ENCODE assay signal across 8 mouse cellular contexts in genomic region chr4:135439188-135439647, GRCm38 (mm10). TPM values are rescaled to one million over a fixed set of nuclear protein-coding genes. Genes with fewer than 3 reads are reported as not detected.
DNase-seq lines count a peak whose midpoint lies in the region; ATAC-seq lines count a peak whose summit lies in the region.

No protein-coding gene starts in this region.

- H3K4me2 ChIP-seq in hindbrain, embryonic 11.5 days (replicated peaks; ENCODE audit: low read depth, low read length), result no peak overlapping the region
- peak overlapping the region; percentile 56 for H3K4me2 ChIP-seq in limb, embryonic 13.5 days (replicated peaks)
- peak overlapping the region; percentile 38 for H3K4me2 ChIP-seq in midbrain, embryonic 12.5 days (replicated peaks)
- peak overlapping the region; percentile 50 for H3K4me2 ChIP-seq in stomach, embryonic 16.5 days (ENCODE audit: low read depth, low read length)

- DNase-seq in 416B (ENCODE audit: low read depth) (peak; percentile 97), ZHBTc4 (ENCODE audit: low read depth, low spot score) (peak; percentile 93)
- DNase-seq in hindbrain, embryonic 11.5 days (ENCODE audit: low spot score), result peak; percentile 71
- DNase-seq in right cerebral cortex, postnatal 14 days, result no peak

- H3K27ac ChIP-seq in hindbrain, embryonic 11.5 days (ENCODE audit: low read depth, low read length), result no peak overlapping the region
- H3K27ac ChIP-seq in limb, embryonic 13.5 days, result no peak overlapping the region
- no peak overlapping the region; the same call in 1 of the 2 replicates for H3K27ac ChIP-seq in midbrain, embryonic 12.5 days (replicated peaks)
- peak overlapping the region; percentile 73 for H3K27ac ChIP-seq in stomach, embryonic 16.5 days (ENCODE audit: low read length)

- peak; percentile 91 for ATAC-seq in erythroid progenitor cell, adult 5-6 weeks (replicated peaks; ENCODE audit: low FRiP score, poor library complexity, severe bottlenecking)
- peak; percentile 40; the same call in 1 of the 2 replicates for ATAC-seq in hindbrain, embryonic 11.5 days (ENCODE audit: low FRiP score)
- ATAC-seq in limb, embryonic 13.5 days (ENCODE audit: low FRiP score, low read depth), result peak; percentile 69; the same call in 1 of the 2 replicates
- ATAC-seq in midbrain, embryonic 12.5 days (ENCODE audit: low FRiP score, low read depth), result peak; percentile 69
- ATAC-seq in stomach, embryonic 16.5 days (ENCODE audit: insufficient read depth, low FRiP score), result peak; percentile 90

- no peaks in the 10 kb centered on the region for H3K4me1 ChIP-seq in hindbrain, embryonic 11.5 days (replicated peaks; ENCODE audit: control insufficient read depth, insufficient read depth, low read length)
- H3K4me1 ChIP-seq in limb, embryonic 13.5 days, result peaks cover 11% of the 10 kb centered on the region; the same call in 1 of the 2 replicates
- peaks cover 11% of the 10 kb centered on the region for H3K4me1 ChIP-seq in midbrain, embryonic 12.5 days
- peaks cover 8% of the 10 kb centered on the region for H3K4me1 ChIP-seq in stomach, embryonic 16.5 days (ENCODE audit: control insufficient read depth, insufficient read depth, low read length)

- no peaks in the 10 kb centered on the region for H3K36me3 ChIP-seq in hindbrain, embryonic 11.5 days (ENCODE audit: control insufficient read depth, insufficient read depth, low read length)
- H3K36me3 ChIP-seq in limb, embryonic 13.5 days, result no peaks in the 10 kb centered on the region
- H3K36me3 ChIP-seq in midbrain, embryonic 12.5 days, result no peaks in the 10 kb centered on the region
- no peaks in the 10 kb centered on the region for H3K36me3 ChIP-seq in stomach, embryonic 16.5 days (ENCODE audit: control insufficient read depth, insufficient read depth, low read length)

- no peak overlapping the region for H3K4me3 ChIP-seq in hindbrain, embryonic 11.5 days (ENCODE audit: low read depth, low read length)
- H3K4me3 ChIP-seq in limb, embryonic 13.5 days, result peak overlapping the region; percentile 25; the same call in 1 of the 2 replicates
- no peak overlapping the region for H3K4me3 ChIP-seq in midbrain, embryonic 12.5 days
- H3K4me3 ChIP-seq in stomach, embryonic 16.5 days (replicated peaks; ENCODE audit: low read length), result peak overlapping the region; percentile 21

- 6% methylated on average over 15 of the region's 15 CpGs for WGBS in hindbrain, embryonic 11.5 days
- whole genome bisulfite sequencing in limb, embryonic 13.5 days, result 6% methylated on average over 15 of the region's 15 CpGs
- WGBS in midbrain, embryonic 12.5 days, result 4% methylated on average over 15 of the region's 15 CpGs
- 3% methylated on average over 15 of the region's 15 CpGs for WGBS in stomach, embryonic 16.5 days

- no peak overlapping the region for H3K9ac ChIP-seq in hindbrain, embryonic 11.5 days (ENCODE audit: low read depth, low read length)
- H3K9ac ChIP-seq in limb, embryonic 13.5 days, result peak overlapping the region; percentile 60
- H3K9ac ChIP-seq in midbrain, embryonic 12.5 days (replicated peaks), result 0 out of 2 replicates have a peak overlapping the region, but pooled peaks have one; percentile 34
- peak overlapping the region; percentile 58 for H3K9ac ChIP-seq in stomach, embryonic 16.5 days (ENCODE audit: low read length)

- no peaks in the 10 kb centered on the region for H3K27me3 ChIP-seq in hindbrain, embryonic 11.5 days (ENCODE audit: control insufficient read depth, insufficient read depth, low read length)
- no peaks in the 10 kb centered on the region for H3K27me3 ChIP-seq in limb, embryonic 13.5 days
- peaks cover 11% of the 10 kb centered on the region for H3K27me3 ChIP-seq in midbrain, embryonic 12.5 days
- H3K27me3 ChIP-seq in stomach, embryonic 16.5 days (ENCODE audit: control insufficient read depth, insufficient read depth, low read length), result no peaks in the 10 kb centered on the region

- no peaks in the 10 kb centered on the region for H3K9me3 ChIP-seq in hindbrain, embryonic 11.5 days (ENCODE audit: control insufficient read depth, low read length)
- H3K9me3 ChIP-seq in limb, embryonic 13.5 days, result no peaks in the 10 kb centered on the region
- no peaks in the 10 kb centered on the region for H3K9me3 ChIP-seq in midbrain, embryonic 12.5 days
- H3K9me3 ChIP-seq in stomach, embryonic 16.5 days (replicated peaks; ENCODE audit: control insufficient read depth, low read length), result no peaks in the 10 kb centered on the region

RNA-seq across cellular contexts. Expression of gene Rcan3, which starts 5.6 kb away (rescaled TPM):
- 8.0 and 10.8 TPM in 2 replicates for total RNA-seq in erythroid progenitor cell, adult 5-6 weeks (2015; ENCODE audit: low replicate concordance)
- 8.5 and 9.1 TPM in 2 replicates for total RNA-seq in erythroid progenitor cell, adult 5-6 weeks (2017; ENCODE audit: low replicate concordance)
- polyA plus RNA-seq in hindbrain, embryonic 11.5 days (2014; fragmentation: Nextera tagmentation; extraction: Ambion mirVana), result 11.0 and 13.9 TPM in 2 replicates
- polyA plus RNA-seq in limb, embryonic 13.5 days (2015; fragmentation: Nextera tagmentation; extraction: Ambion mirVana), result 13.5 and 15.6 TPM in 2 replicates
- polyA plus RNA-seq in midbrain, embryonic 12.5 days (2016; fragmentation: Nextera tagmentation; extraction: Ambion mirVana), result 17.5 and 17.6 TPM in 2 replicates
- polyA plus RNA-seq in stomach, embryonic 16.5 days (2015; fragmentation: Nextera tagmentation; extraction: Ambion mirVana), result 15.0 and 18.0 TPM in 2 replicates

RNA-seq across cellular contexts. Expression of gene Ncmap, which starts 41.2 kb away (rescaled TPM):
- not detected in 2 replicates for total RNA-seq in erythroid progenitor cell, adult 5-6 weeks (2015; ENCODE audit: low replicate concordance)
- not detected in 2 replicates for total RNA-seq in erythroid progenitor cell, adult 5-6 weeks (2017; ENCODE audit: low replicate concordance)
- polyA plus RNA-seq in hindbrain, embryonic 11.5 days (2014; fragmentation: Nextera tagmentation; extraction: Ambion mirVana), result 0.75 TPM in 1 of 2 replicates, not detected in the other
- polyA plus RNA-seq in limb, embryonic 13.5 days (2015; fragmentation: Nextera tagmentation; extraction: Ambion mirVana), result 12.0 and 12.2 TPM in 2 replicates
- 0.58 and 0.65 TPM in 2 replicates for polyA plus RNA-seq in midbrain, embryonic 12.5 days (2016; fragmentation: Nextera tagmentation; extraction: Ambion mirVana)
- 27.4 and 36.0 TPM in 2 replicates for polyA plus RNA-seq in stomach, embryonic 16.5 days (2015; fragmentation: Nextera tagmentation; extraction: Ambion mirVana)

RNA-seq across cellular contexts. Expression of gene Stpg1, which starts 55.4 kb away (rescaled TPM):
- total RNA-seq in erythroid progenitor cell, adult 5-6 weeks (2015; ENCODE audit: low replicate concordance), result not detected in 2 replicates
- not detected in 2 replicates for total RNA-seq in erythroid progenitor cell, adult 5-6 weeks (2017; ENCODE audit: low replicate concordance)
- polyA plus RNA-seq in hindbrain, embryonic 11.5 days (2014; fragmentation: Nextera tagmentation; extraction: Ambion mirVana), result 0.79 and 1.0 TPM in 2 replicates
- polyA plus RNA-seq in limb, embryonic 13.5 days (2015; fragmentation: Nextera tagmentation; extraction: Ambion mirVana), result not detected in 2 replicates
- polyA plus RNA-seq in midbrain, embryonic 12.5 days (2016; fragmentation: Nextera tagmentation; extraction: Ambion mirVana), result 1.2 and 1.7 TPM in 2 replicates
- 0.17 and 0.29 TPM in 2 replicates for polyA plus RNA-seq in stomach, embryonic 16.5 days (2015; fragmentation: Nextera tagmentation; extraction: Ambion mirVana)

RNA-seq across cellular contexts. Expression of gene Nipal3, which starts 55.6 kb away (rescaled TPM):
- total RNA-seq in erythroid progenitor cell, adult 5-6 weeks (2015; ENCODE audit: low replicate concordance), result 7.1 and 7.9 TPM in 2 replicates
- 8.5 and 17.2 TPM in 2 replicates for total RNA-seq in erythroid progenitor cell, adult 5-6 weeks (2017; ENCODE audit: low replicate concordance)
- polyA plus RNA-seq in hindbrain, embryonic 11.5 days (2014; fragmentation: Nextera tagmentation; extraction: Ambion mirVana), result 2.7 and 5.8 TPM in 2 replicates
- polyA plus RNA-seq in limb, embryonic 13.5 days (2015; fragmentation: Nextera tagmentation; extraction: Ambion mirVana), result 2.8 and 3.1 TPM in 2 replicates
- 3.4 and 3.7 TPM in 2 replicates for polyA plus RNA-seq in midbrain, embryonic 12.5 days (2016; fragmentation: Nextera tagmentation; extraction: Ambion mirVana)
- 4.7 and 4.8 TPM in 2 replicates for polyA plus RNA-seq in stomach, embryonic 16.5 days (2015; fragmentation: Nextera tagmentation; extraction: Ambion mirVana)

Comparison
In these comparisons a context has a peak if more than half of its experiments do, and no peak if none do; other contexts are left out.
1. ATAC-seq: peak in every context shown above with its lines; median percentile 91 in erythroid progenitor cell, adult 5-6 weeks; 90 in stomach, embryonic 16.5 days; 69 in limb, embryonic 13.5 days; 69 in midbrain, embryonic 12.5 days; 40 in hindbrain, embryonic 11.5 days.
2. H3K4me3 ChIP-seq: peak in limb, embryonic 13.5 days (single experiment) and stomach, embryonic 16.5 days (single experiment); none in hindbrain, embryonic 11.5 days (single experiment) and midbrain, embryonic 12.5 days (single experiment).